Mouse (Mus musculus): ENCODE results near the gene Rbck1. TPM values are rescaled to one million over a fixed set of nuclear protein-coding genes. Genes with fewer than 3 reads are reported as not detected.

Rbck1 gene
- polyA plus RNA-seq, 1 experiment from 2014 or later = 49.8 TPM

- Histone ChIP-seq H3K9me3 (ENCODE audit: control insufficient read depth, low read length) (no peaks in the 10 kb centered on the region), H3K9ac (ENCODE audit: low read length) (no peak overlapping the region), H3K27ac (replicated peaks) (no peak overlapping the region), H3K27me3 (ENCODE audit: control insufficient read depth, insufficient read depth, low read length) (no peaks in the 10 kb centered on the region), H3K36me3 (ENCODE audit: control insufficient read depth, insufficient read depth, low read length) (no peaks in the 10 kb centered on the region), H3K4me2 (replicated peaks; ENCODE audit: low read depth) (no peak overlapping the region), H3K4me3 (ENCODE audit: low read depth, low read length) (no peak overlapping the region), H3K4me1 (replicated peaks; ENCODE audit: control insufficient read depth, insufficient read depth) (no peaks in the 10 kb centered on the region)
- ATAC-seq (ENCODE audit: low FRiP score, low TSS enrichment) (0 out of 2 replicates have a peak, but pooled peaks have one; percentile 35), DNase-seq (ENCODE audit: low spot score) (peak; percentile 65)
- WGBS = 25% methylated on average over 14 of the region's 14 CpGs
- TF ChIP-seq EP300 (optimal IDR thresholded peaks at IDR 0.05) = no peak
- peak; percentile 96 for TF ChIP-seq CTCF (IDR thresholded peaks at IDR 0.05; ENCODE audit: low read depth)
Measured at GRCm38 (mm10) chr2:152368532-152369140, 36.2 kb upstream of the Rbck1 start.

GRCm38 (mm10) chr2:152367917-152368316 is 35.5 kb upstream of the Rbck1 start:
- TF ChIP-seq CTCF (IDR thresholded peaks at IDR 0.05; ENCODE audit: low read depth) = no peak
- TF ChIP-seq EP300 (optimal IDR thresholded peaks at IDR 0.05) = no peak
- H3K4me2 ChIP-seq (replicated peaks; ENCODE audit: low read depth) = no peak overlapping the region
- WGBS = 62% methylated on average over 5 of the region's 5 CpGs
- H3K9me3 ChIP-seq (ENCODE audit: control insufficient read depth, low read length) = no peaks in the 10 kb centered on the region
- H3K9ac ChIP-seq (ENCODE audit: low read length) = no peak overlapping the region
- no peaks in the 10 kb centered on the region for H3K36me3 ChIP-seq (ENCODE audit: control insufficient read depth, insufficient read depth, low read length)
- no peak for DNase-seq (ENCODE audit: low spot score)
- H3K27ac ChIP-seq (replicated peaks) = no peak overlapping the region
- H3K4me3 ChIP-seq (ENCODE audit: low read depth, low read length) = no peak overlapping the region
- no peaks in the 10 kb centered on the region for H3K27me3 ChIP-seq (ENCODE audit: control insufficient read depth, insufficient read depth, low read length)
- ATAC-seq (ENCODE audit: low FRiP score, low TSS enrichment) = no peak
- H3K4me1 ChIP-seq (replicated peaks; ENCODE audit: control insufficient read depth, insufficient read depth) = no peaks in the 10 kb centered on the region

- no peak overlapping the region for H3K9ac ChIP-seq (ENCODE audit: low read length)
- no peaks in the 10 kb centered on the region for H3K27me3 ChIP-seq (ENCODE audit: control insufficient read depth, insufficient read depth, low read length)
- no peaks in the 10 kb centered on the region for H3K4me1 ChIP-seq (replicated peaks; ENCODE audit: control insufficient read depth, insufficient read depth)
- peak; percentile 83 for TF ChIP-seq CTCF (IDR thresholded peaks at IDR 0.05; ENCODE audit: low read depth)
- no peak for TF ChIP-seq EP300 (optimal IDR thresholded peaks at IDR 0.05)
- ATAC-seq (ENCODE audit: low FRiP score, low TSS enrichment) (peak; percentile 69), DNase-seq (ENCODE audit: low spot score) (peak; percentile 83)
- H3K4me3 ChIP-seq (ENCODE audit: low read depth, low read length) = no peak overlapping the region
- no peaks in the 10 kb centered on the region for H3K36me3 ChIP-seq (ENCODE audit: control insufficient read depth, insufficient read depth, low read length)
- peak overlapping the region; percentile 30; the same call in 1 of the 2 replicates for H3K4me2 ChIP-seq (replicated peaks; ENCODE audit: low read depth)
- H3K27ac ChIP-seq (replicated peaks) = no peak overlapping the region
- H3K9me3 ChIP-seq (ENCODE audit: control insufficient read depth, low read length) = no peaks in the 10 kb centered on the region
- WGBS = 12% methylated on average over 17 of the region's 17 CpGs
Measured at GRCm38 (mm10) chr2:152363245-152364147, 31.0 kb upstream of the Rbck1 start.

- TF ChIP-seq CTCF (IDR thresholded peaks at IDR 0.05; ENCODE audit: low read depth) (no peak), EP300 (optimal IDR thresholded peaks at IDR 0.05) (no peak)
- WGBS = 85% methylated on average over 8 of the region's 8 CpGs
- no peak overlapping the region for H3K27ac ChIP-seq (replicated peaks)
Measured at GRCm38 (mm10) chr2:152361193-152361592, 28.7 kb upstream of the Rbck1 start.

GRCm38 (mm10) chr2:152360271-152360775 is 27.9 kb upstream of the Rbck1 start:
- Histone ChIP-seq H3K4me2 (replicated peaks; ENCODE audit: low read depth) (no peak overlapping the region), H3K27ac (replicated peaks) (0 out of 2 replicates have a peak overlapping the region, but pooled peaks have one; percentile 18), H3K4me1 (replicated peaks; ENCODE audit: control insufficient read depth, insufficient read depth) (no peaks in the 10 kb centered on the region), H3K9me3 (ENCODE audit: control insufficient read depth, low read length) (no peaks in the 10 kb centered on the region), H3K9ac (ENCODE audit: low read length) (no peak overlapping the region), H3K4me3 (ENCODE audit: low read depth, low read length) (no peak overlapping the region), H3K36me3 (ENCODE audit: control insufficient read depth, insufficient read depth, low read length) (no peaks in the 10 kb centered on the region), H3K27me3 (ENCODE audit: control insufficient read depth, insufficient read depth, low read length) (no peaks in the 10 kb centered on the region)
- peak; percentile 61 for DNase-seq (ENCODE audit: low spot score)
- peak; percentile 81 for ATAC-seq (ENCODE audit: low FRiP score, low TSS enrichment)
- TF ChIP-seq EP300 (optimal IDR thresholded peaks at IDR 0.05) = no peak
- WGBS = 13% methylated on average over 7 of the region's 7 CpGs

More at GRCm38 (mm10) chr2:152361193-152361592, 28.7 kb upstream of the Rbck1 start:
- no peak overlapping the region for H3K9ac ChIP-seq (ENCODE audit: low read length)
- H3K4me3 ChIP-seq (ENCODE audit: low read depth, low read length) = no peak overlapping the region
- no peaks in the 10 kb centered on the region for H3K4me1 ChIP-seq (replicated peaks; ENCODE audit: control insufficient read depth, insufficient read depth)
- H3K4me2 ChIP-seq (replicated peaks; ENCODE audit: low read depth) = no peak overlapping the region
- no peaks in the 10 kb centered on the region for H3K9me3 ChIP-seq (ENCODE audit: control insufficient read depth, low read length)
- DNase-seq (ENCODE audit: low spot score) (no peak), ATAC-seq (ENCODE audit: low FRiP score, low TSS enrichment) (no peak)
- H3K36me3 ChIP-seq (ENCODE audit: control insufficient read depth, insufficient read depth, low read length) = no peaks in the 10 kb centered on the region
- H3K27me3 ChIP-seq (ENCODE audit: control insufficient read depth, insufficient read depth, low read length) = no peaks in the 10 kb centered on the region

Measured in stomach, postnatal 0 days (tissue).